Mouse (Mus musculus): ENCODE results near the gene Kctd19. TPM values are rescaled to one million over a fixed set of nuclear protein-coding genes. Genes with fewer than 3 reads are reported as not detected.

Kctd19 gene
- not detected in 2 replicates for polyA plus RNA-seq (2014; fragmentation: Nextera tagmentation; extraction: Ambion mirVana)

DNA sequence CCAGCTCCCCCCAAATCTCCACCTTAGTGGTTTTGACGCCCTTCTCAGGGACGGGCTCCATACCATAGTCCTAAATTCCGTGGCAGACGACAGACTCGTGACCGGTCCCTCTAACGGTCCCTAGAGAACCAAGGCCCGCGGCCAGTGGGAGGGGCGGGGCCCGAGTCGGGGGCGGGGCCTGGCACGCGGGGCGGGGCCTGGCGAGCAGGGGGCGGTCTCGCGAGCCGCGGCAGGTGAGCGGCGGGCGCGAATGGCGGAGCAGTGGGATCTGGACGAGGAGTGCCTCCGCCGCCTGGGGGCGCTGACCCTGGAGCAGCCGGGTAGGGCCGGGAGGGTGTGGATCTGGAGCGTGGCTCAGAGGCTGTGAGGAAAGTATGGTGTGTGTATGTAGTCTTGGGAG, at the start of gene Kctd19, which contains the start of gene Lrrc36:
TSS of gene Kctd19 (minus strand) at position 112 of the 400 bp plus-strand sequence.
TSS of gene Lrrc36 (plus strand) at position 181 of the 400 bp plus-strand sequence.
- peak; percentile 73 for ATAC-seq (ENCODE audit: insufficient read depth, low FRiP score, low TSS enrichment)
- Histone ChIP-seq H3K4me3 (ENCODE audit: low read depth, low read length) (peak within 1 kb of the TSS; percentile 21), H3K9me3 (ENCODE audit: control insufficient read depth, low read length) (no peaks in the 10 kb centered on the region), H3K36me3 (ENCODE audit: control insufficient read depth, insufficient read depth, low read length) (no peaks in the 10 kb centered on the region), H3K9ac (ENCODE audit: low read length) (no peak within 1 kb of the TSS), H3K4me1 (ENCODE audit: control insufficient read depth, insufficient read depth, low read length) (no peaks in the 10 kb centered on the region), H3K4me2 (ENCODE audit: low read depth) (peak within 1 kb of the TSS; percentile 47), H3K27ac (ENCODE audit: low read depth, low read length) (no peak within 1 kb of the TSS), H3K27me3 (ENCODE audit: control insufficient read depth, insufficient read depth, low read length) (peaks cover 10% of the 10 kb centered on the region; the same call in 1 of the 2 replicates)
- WGBS = 3% methylated on average over 30 of the region's 34 CpGs
- peak; percentile 68 for DNase-seq (ENCODE audit: low spot score)

- ATAC-seq (ENCODE audit: insufficient read depth, low FRiP score, low TSS enrichment) (no peak), DNase-seq (ENCODE audit: low spot score) (no peak)
- no peaks in the 10 kb centered on the region for H3K36me3 ChIP-seq (ENCODE audit: control insufficient read depth, insufficient read depth, low read length)
- H3K4me1 ChIP-seq (ENCODE audit: control insufficient read depth, insufficient read depth, low read length) = no peaks in the 10 kb centered on the region; the same call in 1 of the 2 replicates
- no peak overlapping the region for H3K4me2 ChIP-seq (ENCODE audit: low read depth)
- H3K9ac ChIP-seq (ENCODE audit: low read length) = no peak overlapping the region
- WGBS = 62% methylated on average over 13 of the region's 13 CpGs
- H3K9me3 ChIP-seq (ENCODE audit: control insufficient read depth, low read length) = no peaks in the 10 kb centered on the region
- no peak overlapping the region for H3K4me3 ChIP-seq (ENCODE audit: low read depth, low read length)
- no peaks in the 10 kb centered on the region for H3K27me3 ChIP-seq (ENCODE audit: control insufficient read depth, insufficient read depth, low read length)
- H3K27ac ChIP-seq (ENCODE audit: low read depth, low read length) = no peak overlapping the region
These were observed 47.9 kb upstream of the Kctd19 start for GRCm38 (mm10) chr8:105461085-105461803.

DNA sequence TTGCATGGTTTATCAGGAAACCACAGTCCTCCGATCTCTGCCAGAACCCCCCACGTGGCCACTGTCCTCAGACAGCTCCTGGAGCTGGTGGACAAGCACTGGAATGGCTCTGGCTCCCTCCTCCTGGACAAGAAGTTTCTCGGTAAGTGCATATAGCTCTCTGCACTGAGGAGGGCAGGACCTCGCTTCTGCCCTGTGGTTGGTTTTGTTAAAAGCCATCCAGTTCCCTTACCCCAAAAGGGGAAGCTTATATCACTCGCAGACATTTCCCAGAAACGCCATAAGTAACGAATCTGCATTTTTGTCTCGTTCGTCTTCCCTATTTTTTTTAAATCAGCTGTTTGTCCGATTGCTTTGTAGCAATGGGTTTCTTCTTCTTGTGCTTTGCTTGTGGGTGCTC, 41.9 kb upstream of the Kctd19 start:
- H3K4me2 ChIP-seq (ENCODE audit: low read depth) = no peak overlapping the region
- no peaks in the 10 kb centered on the region for H3K27me3 ChIP-seq (ENCODE audit: control insufficient read depth, insufficient read depth, low read length)
- H3K9me3 ChIP-seq (ENCODE audit: control insufficient read depth, low read length) = no peaks in the 10 kb centered on the region
- DNase-seq (ENCODE audit: low spot score) (no peak), ATAC-seq (ENCODE audit: insufficient read depth, low FRiP score, low TSS enrichment) (no peak)
- no peaks in the 10 kb centered on the region for H3K36me3 ChIP-seq (ENCODE audit: control insufficient read depth, insufficient read depth, low read length)
- H3K4me1 ChIP-seq (ENCODE audit: control insufficient read depth, insufficient read depth, low read length) = 0 out of 2 replicates have a peak, but pooled peaks cover 3% of the 10 kb centered on the region
- H3K4me3 ChIP-seq (ENCODE audit: low read depth, low read length) = no peak overlapping the region
- 69% methylated on average over 10 of the region's 10 CpGs for WGBS
- no peak overlapping the region for H3K27ac ChIP-seq (ENCODE audit: low read depth, low read length)
- H3K9ac ChIP-seq (ENCODE audit: low read length) = no peak overlapping the region

- DNase-seq (ENCODE audit: low spot score) = no peak
- no peak overlapping the region for H3K4me2 ChIP-seq (ENCODE audit: low read depth)
- H3K27me3 ChIP-seq (ENCODE audit: control insufficient read depth, insufficient read depth, low read length) = no peaks in the 10 kb centered on the region
- H3K9ac ChIP-seq (ENCODE audit: low read length) = no peak overlapping the region
- H3K9me3 ChIP-seq (ENCODE audit: control insufficient read depth, low read length) = no peaks in the 10 kb centered on the region
- no peaks in the 10 kb centered on the region for H3K36me3 ChIP-seq (ENCODE audit: control insufficient read depth, insufficient read depth, low read length)
- H3K27ac ChIP-seq (ENCODE audit: low read depth, low read length) = no peak overlapping the region
- H3K4me3 ChIP-seq (ENCODE audit: low read depth, low read length) = no peak overlapping the region
- no peak for ATAC-seq (ENCODE audit: insufficient read depth, low FRiP score, low TSS enrichment)
- WGBS = 60% methylated on average over 5 of the region's 5 CpGs
- H3K4me1 ChIP-seq (ENCODE audit: control insufficient read depth, insufficient read depth, low read length) = 0 out of 2 replicates have a peak, but pooled peaks cover 3% of the 10 kb centered on the region
These were observed 40.8 kb upstream of the Kctd19 start for GRCm38 (mm10) chr8:105454088-105454487.

GRCm38 (mm10) chr8:105453296-105453695, 40.0 kb upstream of the Kctd19 start:
- H3K27me3 ChIP-seq (ENCODE audit: control insufficient read depth, insufficient read depth, low read length) = no peaks in the 10 kb centered on the region
- WGBS = 80% methylated on average over 5 of the region's 5 CpGs
- 0 out of 2 replicates have a peak, but pooled peaks cover 3% of the 10 kb centered on the region for H3K4me1 ChIP-seq (ENCODE audit: control insufficient read depth, insufficient read depth, low read length)
- DNase-seq (ENCODE audit: low spot score) (no peak), ATAC-seq (ENCODE audit: insufficient read depth, low FRiP score, low TSS enrichment) (no peak)
- H3K27ac ChIP-seq (ENCODE audit: low read depth, low read length) = no peak overlapping the region
- H3K36me3 ChIP-seq (ENCODE audit: control insufficient read depth, insufficient read depth, low read length) = no peaks in the 10 kb centered on the region
- no peak overlapping the region for H3K4me3 ChIP-seq (ENCODE audit: low read depth, low read length)
- H3K9me3 ChIP-seq (ENCODE audit: control insufficient read depth, low read length) = no peaks in the 10 kb centered on the region
- no peak overlapping the region for H3K4me2 ChIP-seq (ENCODE audit: low read depth)
- no peak overlapping the region for H3K9ac ChIP-seq (ENCODE audit: low read length)

GRCm38 (mm10) chr8:105451903-105452603, 38.8 kb upstream of the Kctd19 start:
- Histone ChIP-seq H3K4me1 (ENCODE audit: control insufficient read depth, insufficient read depth, low read length) (0 out of 2 replicates have a peak, but pooled peaks cover 3% of the 10 kb centered on the region), H3K27me3 (ENCODE audit: control insufficient read depth, insufficient read depth, low read length) (no peaks in the 10 kb centered on the region), H3K27ac (ENCODE audit: low read depth, low read length) (no peak overlapping the region), H3K9ac (ENCODE audit: low read length) (no peak overlapping the region), H3K9me3 (ENCODE audit: control insufficient read depth, low read length) (no peaks in the 10 kb centered on the region), H3K4me2 (ENCODE audit: low read depth) (no peak overlapping the region), H3K36me3 (ENCODE audit: control insufficient read depth, insufficient read depth, low read length) (no peaks in the 10 kb centered on the region), H3K4me3 (ENCODE audit: low read depth, low read length) (no peak overlapping the region)
- ATAC-seq (ENCODE audit: insufficient read depth, low FRiP score, low TSS enrichment) = no peak
- WGBS = 56% methylated on average over 15 of the region's 15 CpGs
- no peak for DNase-seq (ENCODE audit: low spot score)

DNA sequence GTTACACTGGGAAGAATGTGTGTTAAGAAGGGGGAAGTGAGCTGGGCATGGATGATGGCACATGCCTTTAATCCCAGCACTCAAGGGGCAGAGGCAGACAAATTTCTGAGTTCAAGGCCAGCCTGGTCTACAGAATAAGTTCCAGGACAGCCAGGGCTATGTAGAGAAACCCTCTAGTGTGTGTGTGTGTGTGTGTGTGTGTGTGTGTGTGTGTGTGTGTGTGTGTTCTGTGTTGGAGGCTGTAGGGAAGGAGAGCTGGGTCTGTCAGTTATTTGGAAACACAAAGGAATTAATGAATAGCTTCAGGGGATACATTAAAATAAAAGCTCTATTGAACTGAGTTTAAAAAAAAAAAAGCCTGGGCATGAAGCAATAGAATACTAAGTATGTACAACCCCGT, 37.7 kb upstream of the Kctd19 start:
- DNase-seq (ENCODE audit: low spot score) = no peak
- WGBS = 63% methylated on average over 1 of the region's 1 CpGs
- H3K36me3 ChIP-seq (ENCODE audit: control insufficient read depth, insufficient read depth, low read length) = no peaks in the 10 kb centered on the region
- no peak overlapping the region for H3K4me2 ChIP-seq (ENCODE audit: low read depth)
- no peaks in the 10 kb centered on the region for H3K9me3 ChIP-seq (ENCODE audit: control insufficient read depth, low read length)
- H3K4me3 ChIP-seq (ENCODE audit: low read depth, low read length) = no peak overlapping the region
- H3K4me1 ChIP-seq (ENCODE audit: control insufficient read depth, insufficient read depth, low read length) = 0 out of 2 replicates have a peak, but pooled peaks cover 3% of the 10 kb centered on the region
- ATAC-seq (ENCODE audit: insufficient read depth, low FRiP score, low TSS enrichment) = no peak
- no peaks in the 10 kb centered on the region for H3K27me3 ChIP-seq (ENCODE audit: control insufficient read depth, insufficient read depth, low read length)
- H3K9ac ChIP-seq (ENCODE audit: low read length) = no peak overlapping the region
- H3K27ac ChIP-seq (ENCODE audit: low read depth, low read length) = no peak overlapping the region

DNA sequence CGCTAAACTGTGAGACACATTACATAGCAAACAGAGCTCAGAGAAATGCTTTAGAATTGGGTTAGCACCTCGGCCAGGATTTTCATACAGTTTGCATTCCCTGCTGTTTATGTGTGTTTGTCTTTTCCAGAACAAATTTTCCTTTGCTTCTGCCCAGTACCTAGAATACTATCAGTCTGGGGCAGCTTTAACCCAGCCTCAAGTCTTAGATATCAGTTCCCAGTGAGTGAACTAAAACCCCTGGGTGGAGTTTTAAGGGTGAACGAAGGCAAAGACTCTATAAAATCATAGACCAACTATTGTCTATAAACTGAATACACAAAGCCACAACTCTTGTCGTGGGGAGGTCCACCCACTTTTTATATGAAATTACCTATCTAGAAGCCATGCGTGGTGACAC, 35.3 kb upstream of the Kctd19 start:
- Histone ChIP-seq H3K4me3 (ENCODE audit: low read depth, low read length) (no peak overlapping the region), H3K9ac (ENCODE audit: low read length) (no peak overlapping the region), H3K4me2 (ENCODE audit: low read depth) (no peak overlapping the region), H3K27me3 (ENCODE audit: control insufficient read depth, insufficient read depth, low read length) (no peaks in the 10 kb centered on the region), H3K27ac (ENCODE audit: low read depth, low read length) (no peak overlapping the region), H3K4me1 (ENCODE audit: control insufficient read depth, insufficient read depth, low read length) (peaks cover 9% of the 10 kb centered on the region; the same call in 1 of the 2 replicates), H3K9me3 (ENCODE audit: control insufficient read depth, low read length) (no peaks in the 10 kb centered on the region), H3K36me3 (ENCODE audit: control insufficient read depth, insufficient read depth, low read length) (no peaks in the 10 kb centered on the region)
- DNase-seq (ENCODE audit: low spot score) (no peak), ATAC-seq (ENCODE audit: insufficient read depth, low FRiP score, low TSS enrichment) (no peak)
- WGBS = 88% methylated on average over 5 of the region's 5 CpGs
